1 mouse cellular context compared by ENCODE assay signal in the genomic region with DNA sequence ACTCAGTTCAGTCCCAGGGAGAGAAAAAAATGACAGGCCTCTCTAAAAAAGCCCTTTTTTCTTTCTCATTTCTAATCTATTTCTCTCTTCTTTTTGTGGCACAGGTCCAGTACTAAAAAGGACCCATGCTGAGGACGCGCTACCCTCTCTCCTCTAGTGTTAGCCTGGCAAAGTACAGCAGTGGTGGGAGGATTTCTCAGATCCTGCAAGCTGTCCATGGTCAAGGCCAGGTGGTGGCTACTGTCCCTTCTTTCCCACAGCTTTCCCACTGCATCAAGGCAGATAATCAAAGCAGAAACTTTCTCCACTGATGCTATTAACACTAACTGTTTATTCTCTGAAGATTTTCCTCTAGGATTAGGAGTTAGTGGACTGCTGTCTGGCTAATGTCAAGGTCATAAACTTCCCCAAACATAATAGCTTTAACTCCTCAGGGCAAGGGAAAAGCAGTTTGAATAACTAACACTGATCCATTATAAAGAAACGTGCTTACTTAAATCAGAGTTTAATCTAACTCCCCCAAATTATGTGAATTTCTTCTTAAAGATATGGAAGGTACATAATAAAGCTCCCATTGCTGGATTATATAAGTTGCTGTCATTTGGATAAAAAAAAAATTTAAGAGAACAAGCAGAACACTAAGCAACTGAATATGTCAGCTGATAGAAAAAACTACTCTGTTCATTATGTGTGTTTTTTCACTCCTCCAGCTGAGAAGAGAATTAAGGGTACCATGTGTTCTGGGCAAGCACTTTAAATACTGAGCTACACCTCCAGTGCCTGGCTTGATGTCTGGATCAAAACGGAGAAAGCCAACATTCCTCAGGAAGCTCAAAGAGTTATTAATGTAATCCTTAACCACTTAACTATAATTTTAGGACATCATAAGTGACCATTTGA.
TF ChIP-seq lines count a peak whose summit lies in the region.

No protein-coding gene starts in this region.

TF ChIP-seq in MEL, 35 proteins besides CTCF, POLR2A, EP300 and RAD21 (continued from another document):
- TF ChIP-seq ETS1 (IDR thresholded peaks at IDR 0.05; ENCODE audit: low read depth, low read length) (0 out of 2 replicates have a peak, but pooled peaks have one; percentile 11), KAT2A (conservative IDR thresholded peaks at IDR 0.05; ENCODE audit: low read depth, low read length) (0 out of 2 replicates have a peak, but pooled peaks have one; percentile 17)
